Mouse (Mus musculus) olfactory bulb, adult 2 months (tissue): ENCODE results near the gene Cep70. TPM values are rescaled to one million over a fixed set of nuclear protein-coding genes. Genes with fewer than 3 reads are reported as not detected.

Experiments
- H3K27ac ChIP-seq: fragments of 200-500 bp; 2 replicates; pipeline ENCODE4 v1.5.1; 2012; ENCODE audit warnings: low read depth, low read length; ENCODE audit not compliant: insufficient read depth
- H3K4me1 ChIP-seq: fragments of 200-500 bp; 2 replicates; pipeline ENCODE4 v1.6.1; 2012; ENCODE audit warnings: low read length; ENCODE audit not compliant: control insufficient read depth, insufficient read depth
- H3K4me3 ChIP-seq: fragments of 200-500 bp; 2 replicates; pipeline ENCODE4 v1.5.1; 2012; ENCODE audit warnings: mild to moderate bottlenecking, low read depth, low read length, moderate library complexity; ENCODE audit not compliant: insufficient read depth
- CTCF ChIP-seq: fragments of 200-500 bp; IDR thresholded peaks from 2 replicates; pipeline ENCODE4 v1.5.1; 2012; ENCODE audit warnings: low read depth, mild to moderate bottlenecking, low read length, moderate library complexity; ENCODE audit not compliant: insufficient read depth
- POLR2A ChIP-seq: fragments of 200-500 bp; IDR thresholded peaks from 2 replicates; pipeline ENCODE4 v1.6.1; 2012; ENCODE audit warnings: mild to moderate bottlenecking, low read depth, low read length, moderate library complexity; ENCODE audit not compliant: insufficient read depth
- WGBS: fragments of 180-500 bp; shearing (Covaris S2); methylation state at CpG from one replicate; pipeline ENCODE4 v1.1.7; 2018; 5-methylcytosine and 5-hydroxymethylcytosine counted together
- polyA plus RNA-seq: library from polyadenylated mRNA; stranded (reverse); fragments of >200 nt; gene quantifications from 2 replicates; pipeline ENCODE4 v1.2.4, GENCODE M21; 2012; ENCODE audit warnings: low replicate concordance; ENCODE audit not compliant: missing spikeins, insufficient read depth, insufficient read length

The Cep70 gene
- polyA plus RNA-seq, 1 experiment = not detected

DNA sequence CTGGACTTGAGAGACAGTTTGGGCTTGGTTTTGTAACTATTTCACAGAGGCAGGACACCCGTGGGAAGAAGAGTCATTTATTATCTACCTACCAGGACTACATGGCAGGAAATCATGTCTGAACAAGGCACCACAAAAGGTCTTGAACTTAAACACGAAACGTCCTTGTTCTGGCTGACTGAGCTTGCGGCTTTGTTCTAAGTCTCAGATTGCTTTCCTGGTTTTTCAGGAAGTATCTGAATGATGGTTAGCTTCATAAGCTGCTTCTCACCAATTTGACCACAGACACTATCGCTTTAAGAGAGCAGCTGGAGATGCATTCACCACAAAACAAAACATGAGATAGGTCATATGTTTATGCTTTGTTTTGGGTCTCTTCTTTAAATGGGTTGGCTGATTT lies 2.6 kb upstream of the Cep70 start:
- WGBS = 86% methylated on average over 5 of the region's 5 CpGs
- no peaks in the 10 kb centered on the region for H3K4me1 ChIP-seq

GRCm38 (mm10) chr9:99242035-99242434 lies 1.1 kb upstream of the Cep70 start:
- TF ChIP-seq POLR2A (no peak), CTCF (no peak)
- Histone ChIP-seq H3K27ac (no peak overlapping the region), H3K4me1 (peaks cover 3% of the 10 kb centered on the region; the same call in 1 of the 2 replicates), H3K4me3 (no peak overlapping the region)
- 2% methylated on average over 7 of the region's 7 CpGs for WGBS

More for the DNA sequence above, 2.6 kb upstream of the Cep70 start:
- H3K27ac ChIP-seq = no peak overlapping the region
- H3K4me3 ChIP-seq = no peak overlapping the region
- TF ChIP-seq CTCF (no peak), POLR2A (no peak)

DNA sequence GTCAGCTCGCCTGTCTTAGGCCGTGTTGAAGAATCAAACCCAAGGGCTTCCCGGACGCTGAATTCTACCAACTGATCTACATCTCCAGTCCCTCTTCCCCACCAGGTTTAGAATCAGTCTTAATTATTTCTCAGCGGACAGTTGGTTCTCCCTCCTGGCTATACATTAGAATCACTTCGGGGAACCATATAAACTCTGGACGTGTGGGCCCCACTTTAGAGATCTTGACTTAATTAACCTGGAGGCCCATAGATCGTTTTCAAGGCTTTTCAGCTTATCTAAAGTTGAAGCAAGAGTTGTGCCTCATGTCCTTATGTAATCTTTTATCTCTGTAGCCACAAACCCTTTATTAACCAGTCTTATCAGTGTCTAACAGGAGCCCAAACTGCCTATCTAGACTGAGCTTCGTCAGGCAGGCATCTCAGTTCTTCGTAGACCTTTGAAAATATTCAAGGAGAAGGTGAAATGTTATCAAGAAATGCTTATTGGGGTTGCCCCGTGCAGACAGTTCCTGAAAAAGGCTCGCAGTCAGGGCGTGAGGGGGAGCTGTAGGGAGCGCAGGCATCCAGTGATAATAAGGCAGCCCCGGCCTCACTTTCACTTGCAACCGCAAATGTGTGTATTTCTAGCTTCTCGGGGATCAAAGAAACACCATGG lies 506 bp upstream of the Cep70 start:
- WGBS = 7% methylated on average over 17 of the region's 17 CpGs
- Histone ChIP-seq H3K4me1 (peaks cover 3% of the 10 kb centered on the region; the same call in 1 of the 2 replicates), H3K27ac (no peak overlapping the region), H3K4me3 (peak overlapping the region; percentile 85)
- no peak for TF ChIP-seq POLR2A
- no peak for TF ChIP-seq CTCF

GRCm38 (mm10) chr9:99243895-99244293 lies 727 bp downstream of the Cep70 start:
- no peak overlapping the region for H3K27ac ChIP-seq
- 16% methylated on average over 10 of the region's 10 CpGs for WGBS
- H3K4me3 ChIP-seq = peak overlapping the region; percentile 85
- H3K4me1 ChIP-seq = peaks cover 6% of the 10 kb centered on the region
- no peak for TF ChIP-seq POLR2A
- TF ChIP-seq CTCF = no peak

- H3K4me3 ChIP-seq = no peak overlapping the region
- H3K4me1 ChIP-seq = peaks cover 6% of the 10 kb centered on the region
- no peak overlapping the region for H3K27ac ChIP-seq
- whole genome bisulfite sequencing = 43% methylated on average over 8 of the region's 8 CpGs
- TF ChIP-seq POLR2A (no peak), CTCF (no peak)
Observed at GRCm38 (mm10) chr9:99248304-99248703, 5.1 kb downstream of the Cep70 start.

DNA sequence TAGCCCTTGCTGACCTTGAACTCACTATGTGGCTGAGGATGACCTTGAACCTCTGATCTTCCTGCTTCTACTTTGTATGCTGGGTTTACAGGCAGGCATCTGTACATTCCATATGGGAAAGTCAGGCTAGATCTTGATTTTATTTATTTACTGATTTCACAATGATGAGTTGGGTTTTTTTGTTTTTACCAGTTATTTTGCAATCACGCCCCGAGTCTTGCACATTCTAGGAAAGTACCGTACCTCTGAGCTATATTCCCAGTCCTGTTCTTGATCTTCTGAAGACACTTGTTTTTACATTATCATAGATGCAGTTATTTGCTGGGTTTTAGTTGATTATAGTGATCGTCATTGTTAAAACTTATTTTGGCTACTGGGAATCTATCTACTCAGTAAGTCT lies 5.7 kb downstream of the Cep70 start:
- Histone ChIP-seq H3K4me3 (no peak overlapping the region), H3K27ac (no peak overlapping the region), H3K4me1 (peaks cover 6% of the 10 kb centered on the region)
- TF ChIP-seq CTCF (no peak), POLR2A (no peak)
- 95% methylated on average over 4 of the region's 4 CpGs for WGBS

GRCm38 (mm10) chr9:99253861-99254260 lies 10.7 kb downstream of the Cep70 start:
- no peak overlapping the region for H3K27ac ChIP-seq
- no peak overlapping the region for H3K4me3 ChIP-seq
- TF ChIP-seq CTCF (no peak), POLR2A (no peak)
- 90% methylated on average over 10 of the region's 10 CpGs for WGBS
- H3K4me1 ChIP-seq = no peaks in the 10 kb centered on the region

- H3K4me1 ChIP-seq = no peaks in the 10 kb centered on the region
- TF ChIP-seq CTCF (no peak), POLR2A (no peak)
- 100% methylated on average over 1 of the region's 1 CpGs for WGBS
Observed at GRCm38 (mm10) chr9:99256206-99256605, 13.0 kb downstream of the Cep70 start.

DNA sequence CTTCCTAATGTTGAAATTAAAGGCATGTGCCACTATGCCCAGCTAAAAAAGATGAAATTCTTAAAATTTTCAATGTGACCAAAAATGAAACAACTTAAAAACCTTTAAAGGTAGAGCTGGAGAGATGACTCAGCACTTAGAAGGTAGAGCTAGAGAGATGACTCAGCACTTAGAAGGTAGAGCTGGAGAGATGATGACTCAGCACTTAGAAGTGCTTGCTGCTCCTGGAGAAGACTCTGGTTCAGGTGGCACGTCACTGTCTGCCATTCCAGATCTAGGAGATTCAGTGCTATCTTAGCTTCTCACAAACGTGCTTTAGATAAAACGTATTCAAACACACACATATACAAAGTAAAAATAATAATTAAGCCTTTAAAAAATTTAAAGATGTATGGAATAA lies 13.7 kb downstream of the Cep70 start:
- 95% methylated on average over 3 of the region's 3 CpGs for WGBS
- H3K27ac ChIP-seq = no peak overlapping the region
- no peak for TF ChIP-seq CTCF
- TF ChIP-seq POLR2A = no peak
- no peak overlapping the region for H3K4me3 ChIP-seq
- H3K4me1 ChIP-seq = no peaks in the 10 kb centered on the region

More at GRCm38 (mm10) chr9:99256206-99256605, 13.0 kb downstream of the Cep70 start:
- Histone ChIP-seq H3K4me3 (no peak overlapping the region), H3K27ac (no peak overlapping the region)
